Mouse (Mus musculus): ENCODE results near the gene Pgap3.

The Pgap3 gene

DNA sequence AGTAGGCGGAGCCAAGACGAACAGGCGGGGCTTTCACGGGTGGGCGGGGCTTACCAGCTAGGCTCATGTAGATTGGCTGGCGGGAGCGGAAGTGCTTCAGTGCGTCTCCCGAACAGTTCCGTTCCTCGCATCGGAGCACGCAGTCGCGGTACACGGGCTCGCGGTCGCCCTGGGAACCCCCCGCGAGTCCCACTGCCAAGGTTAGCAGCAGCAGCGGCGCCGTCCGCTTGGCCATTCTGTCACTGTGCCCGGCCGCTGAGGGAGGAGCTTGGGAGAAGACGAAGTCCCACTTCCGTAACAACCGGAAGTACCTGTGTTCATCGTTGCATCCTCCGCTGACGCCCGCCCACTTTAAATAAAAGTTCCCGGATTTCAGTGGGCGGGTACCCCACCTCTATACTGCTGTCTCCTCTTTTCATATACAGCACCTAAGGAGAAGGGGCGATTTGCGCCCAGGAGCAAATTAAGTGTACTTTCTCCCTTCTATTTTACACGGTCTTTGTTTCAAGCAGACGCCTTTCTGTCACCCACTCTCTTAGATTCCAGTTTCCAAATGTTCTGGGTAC is at the start of gene Pgap3:
Pgap3 (minus strand) TSS at position 330 of the 566 bp plus-strand sequence.
- peak; percentile 89 to 91 for DNase-seq

DNA sequence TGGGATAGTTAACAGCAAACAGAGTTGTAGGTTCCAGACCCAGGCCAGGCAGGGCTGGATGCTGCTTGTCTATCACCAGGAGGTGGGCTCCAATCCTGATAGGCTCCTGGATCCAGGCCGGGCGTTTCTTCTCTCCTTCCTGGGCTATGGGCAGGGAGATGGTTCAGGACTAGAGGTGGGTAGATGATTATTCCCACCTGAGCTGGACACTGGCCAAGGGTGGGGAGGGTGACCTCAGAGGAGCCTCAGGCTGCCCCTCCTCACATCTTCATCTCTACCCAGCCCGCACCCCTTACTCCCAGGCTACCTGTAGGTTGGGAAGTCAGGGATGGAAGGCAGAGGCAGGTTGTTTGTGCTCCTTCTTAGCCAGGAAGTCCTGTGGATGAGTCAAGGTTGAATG is 49.1 kb upstream of the Pgap3 start:
- DNase-seq = peak in 1 of 2 experiments; percentile 44

DNA sequence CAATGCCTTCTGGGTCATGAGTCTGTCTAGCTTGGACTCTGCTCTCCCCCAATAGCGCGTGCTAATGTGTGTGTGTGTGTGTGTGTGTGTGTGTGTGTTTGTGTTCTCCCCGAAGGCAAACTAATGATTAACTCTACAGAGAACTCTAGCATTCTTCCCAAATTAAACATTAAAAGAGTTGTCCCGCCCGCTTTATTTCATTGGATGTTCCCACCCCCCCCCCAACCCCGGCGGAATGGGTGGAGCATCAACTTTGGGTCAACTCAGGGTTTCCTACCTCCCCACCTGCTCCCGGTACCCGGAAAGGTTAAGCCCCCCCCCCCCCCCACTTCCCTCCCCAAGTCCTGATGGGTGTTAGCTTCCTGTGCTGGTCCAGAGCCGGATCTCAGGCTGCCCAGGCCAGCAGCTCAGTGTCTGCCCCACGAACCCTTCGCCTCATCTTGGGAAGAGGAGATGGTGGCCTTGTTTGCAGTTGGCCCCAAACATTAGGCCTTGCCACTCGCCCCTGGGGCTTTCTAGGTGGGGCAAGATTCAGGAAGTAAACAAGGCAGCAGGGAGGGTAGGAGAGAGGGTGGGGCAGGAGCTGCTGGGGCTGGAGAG is 48.0 kb upstream of the Pgap3 start:
- peak; percentile 81 to 89 for DNase-seq

DNA sequence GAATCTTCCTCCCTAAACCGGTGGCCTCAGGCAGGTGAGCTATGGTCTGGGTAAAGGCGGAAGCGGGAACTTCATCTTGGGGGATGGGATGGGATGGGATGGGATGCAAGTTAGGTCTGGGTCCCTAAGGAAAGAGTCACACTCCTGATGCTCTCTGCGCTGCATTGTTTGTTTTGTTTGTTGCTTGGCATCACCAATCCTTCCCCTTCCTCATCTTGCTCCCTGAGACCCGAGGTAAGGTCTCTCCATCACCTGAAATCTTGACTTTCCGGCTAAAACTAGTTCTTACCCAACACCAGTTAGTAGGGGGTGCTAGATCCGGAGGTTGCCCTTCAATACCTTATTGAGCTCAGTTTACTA is 47.2 kb upstream of the Pgap3 start:
- no peak for DNase-seq

DNA sequence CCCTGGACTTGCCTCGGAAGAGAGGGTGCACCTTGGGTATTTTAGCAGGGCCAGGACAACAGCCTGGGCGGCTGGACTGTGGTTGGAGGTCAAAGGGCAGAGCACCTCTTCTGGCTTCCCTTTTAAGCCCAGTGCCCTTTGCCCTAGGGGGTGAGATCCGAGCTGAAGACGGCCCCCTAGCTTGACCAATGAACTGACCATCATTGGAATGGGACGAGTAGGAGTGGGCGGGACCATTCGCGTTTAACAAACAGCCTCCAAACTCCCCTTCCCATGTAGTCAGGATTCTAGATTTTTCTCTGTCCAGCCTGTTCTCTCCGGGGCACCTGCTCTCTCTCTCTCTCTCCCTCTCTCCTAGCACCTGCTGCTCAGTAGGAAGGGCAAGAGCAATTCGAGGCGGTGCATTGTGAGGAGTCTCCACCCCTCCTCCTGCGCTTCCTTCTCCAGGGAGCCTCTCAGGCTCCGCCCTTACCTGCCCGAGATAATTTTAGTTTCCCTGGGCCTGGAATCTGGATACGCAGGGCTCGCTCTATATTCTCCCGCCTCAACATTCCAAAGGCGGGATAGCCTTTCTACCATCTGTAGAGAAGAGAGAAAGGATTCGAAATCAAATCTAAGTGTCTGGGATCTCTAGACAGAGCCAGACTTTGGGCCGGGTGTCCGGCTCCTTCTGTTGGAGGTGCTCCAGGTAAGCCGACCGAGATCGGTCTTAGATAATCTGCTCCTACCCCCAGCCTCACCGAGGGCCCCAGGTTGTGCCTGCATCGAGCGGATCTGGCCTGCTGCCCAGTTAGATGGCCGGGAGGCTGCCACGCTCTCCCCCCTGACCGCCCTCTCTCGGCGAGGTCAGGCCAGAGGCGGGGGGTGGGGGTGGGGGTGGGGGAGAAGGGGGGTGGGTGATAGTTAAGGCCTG is 46.5 kb upstream of the Pgap3 start:
- DNase-seq = peak; percentile 92 to 94

DNA sequence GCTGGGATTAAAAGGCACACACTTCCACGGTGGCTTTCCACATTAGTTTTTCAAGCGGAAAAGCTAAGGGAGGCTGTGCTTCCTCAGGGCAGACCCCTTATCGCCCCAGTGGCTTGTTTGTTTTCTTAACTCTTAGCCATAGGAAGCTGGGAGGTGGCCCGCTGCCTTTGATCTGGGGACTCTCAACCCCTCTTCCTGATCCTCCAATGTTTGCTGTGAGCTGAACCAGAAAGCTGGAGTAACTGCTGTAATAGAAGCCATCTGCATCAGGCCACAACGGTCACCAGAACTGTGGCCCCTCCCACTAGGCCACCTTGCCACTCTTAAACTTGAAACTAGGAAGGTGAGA is 45.9 kb upstream of the Pgap3 start, which contains the start of gene Grb7:
Grb7 (plus strand) TSS at position 182 of the 349 bp plus-strand sequence.
- no peak for DNase-seq

DNA sequence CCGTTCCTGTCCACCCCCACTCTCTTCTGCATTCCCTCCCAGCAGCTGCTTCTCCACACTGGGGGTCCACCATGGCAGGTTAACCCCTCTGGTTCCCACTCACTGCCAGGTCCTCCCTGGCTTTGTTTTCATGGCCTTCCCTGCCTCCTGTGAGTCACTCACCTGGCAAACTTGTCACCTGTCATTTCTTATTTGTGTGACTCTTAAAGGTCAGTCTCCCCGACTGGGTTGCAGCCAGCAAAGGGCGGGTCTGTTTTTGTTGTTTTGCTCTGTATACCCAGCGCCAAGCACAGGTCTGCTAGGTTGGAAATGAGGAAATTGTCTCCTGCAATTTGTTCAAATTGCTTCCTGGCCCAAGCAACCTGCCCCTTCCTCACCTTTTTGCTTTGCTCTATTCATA is 45.4 kb upstream of the Pgap3 start:
- peak; percentile 75 to 79 for DNase-seq

DNA sequence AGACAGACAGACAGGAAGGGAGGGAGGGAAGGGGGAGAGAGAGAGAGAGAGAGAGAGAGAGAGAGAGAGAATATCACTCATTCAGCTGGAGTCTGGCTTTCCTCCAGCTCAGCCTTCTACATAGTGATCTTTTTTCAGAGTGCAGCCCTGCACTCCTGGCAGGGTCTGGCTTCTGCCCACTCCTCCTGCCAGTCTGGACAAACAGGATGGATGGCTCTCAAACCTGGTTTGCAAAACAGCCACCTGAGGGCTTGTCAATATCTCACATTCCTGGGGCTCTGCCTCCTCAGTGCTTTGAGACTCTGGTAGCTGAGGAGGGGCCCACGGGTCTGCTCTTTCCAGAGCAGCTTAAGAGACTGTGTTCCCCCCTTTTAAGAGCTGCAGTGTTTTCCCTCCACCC is 44.9 kb upstream of the Pgap3 start:
- no peak for DNase-seq

DNA sequence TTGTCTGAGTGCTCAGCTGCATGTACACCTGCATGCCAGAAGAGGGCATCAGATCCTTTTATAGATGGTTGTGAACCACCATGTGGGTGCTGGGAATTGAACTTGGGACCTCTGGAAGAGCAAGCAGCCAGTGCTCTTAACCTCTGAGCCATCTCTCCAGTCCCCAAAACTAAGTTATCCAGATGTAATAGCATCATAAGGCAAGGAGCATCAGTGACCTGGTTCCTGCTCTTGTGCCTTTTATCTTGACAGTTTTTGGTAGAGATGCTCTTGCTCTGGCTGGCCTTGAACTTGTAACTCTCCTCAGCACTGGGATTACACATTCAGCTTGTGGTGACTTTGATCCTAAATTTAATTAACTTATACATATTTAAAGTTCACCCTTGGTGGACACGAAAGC is 43.4 kb upstream of the Pgap3 start:
- no peak for DNase-seq

DNA sequence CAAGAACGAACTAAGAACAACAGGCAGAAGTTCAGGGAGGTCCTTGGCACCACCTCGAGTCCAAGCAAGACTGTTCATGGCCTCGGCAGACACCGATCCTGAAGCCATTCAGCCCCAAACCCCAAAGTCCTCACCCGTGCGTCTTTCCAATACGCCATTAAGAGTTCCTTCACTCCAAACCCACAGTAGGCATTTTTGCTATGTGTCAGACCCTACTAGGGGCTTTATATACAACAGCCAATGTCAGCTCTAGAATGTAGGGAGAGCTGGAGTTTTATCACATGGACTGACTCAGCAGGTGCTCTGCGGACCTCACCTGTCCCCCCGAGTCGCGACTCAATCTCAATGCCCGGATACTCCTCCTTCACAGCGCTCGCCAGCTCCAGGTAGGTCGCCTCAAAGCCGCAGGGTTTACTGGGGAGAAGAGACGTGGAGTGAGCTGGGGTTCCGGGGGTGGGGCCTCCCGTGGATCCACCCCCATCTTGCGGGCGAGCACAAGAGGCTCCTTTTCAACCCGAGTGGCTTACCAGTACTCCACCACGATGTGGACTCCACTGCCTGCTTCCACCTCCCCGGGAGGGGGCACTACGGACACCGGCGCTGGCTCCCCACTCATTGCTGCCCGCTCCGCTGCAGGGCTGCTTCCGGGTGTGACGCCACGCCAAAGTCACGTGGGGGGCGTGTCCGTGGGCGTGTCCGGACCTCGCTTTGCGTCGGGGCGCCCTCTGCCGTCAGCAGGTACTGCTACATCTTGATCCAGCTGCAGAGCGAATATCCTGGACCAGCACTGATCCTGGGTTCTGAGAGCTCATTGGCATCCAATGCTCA is 38.3 kb upstream of the Pgap3 start, which contains the start of gene Mien1:
Mien1 (minus strand) TSS at position 661 of the 828 bp plus-strand sequence.
- peak; percentile 94 to 97 for DNase-seq

DNA sequence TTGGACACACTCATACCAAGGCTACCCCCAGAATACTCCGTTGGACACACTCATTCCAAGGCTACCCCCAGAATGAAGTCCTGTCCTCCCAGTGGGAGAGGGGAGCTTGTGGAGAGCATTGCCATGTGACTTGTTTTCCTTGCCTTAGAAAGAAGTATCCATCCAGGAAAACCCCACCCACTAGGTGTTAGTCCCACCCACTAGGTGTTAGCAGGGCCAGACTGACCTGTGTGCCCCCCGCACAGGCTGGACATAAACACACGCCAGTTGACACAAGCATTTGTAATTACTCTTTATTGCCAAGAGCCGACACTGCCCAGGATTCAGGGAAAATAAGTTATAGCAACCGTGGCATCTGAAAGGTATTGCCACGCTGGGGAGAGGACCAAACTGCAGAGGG is 37.2 kb upstream of the Pgap3 start:
- DNase-seq = peak; percentile 48 to 49

DNA sequence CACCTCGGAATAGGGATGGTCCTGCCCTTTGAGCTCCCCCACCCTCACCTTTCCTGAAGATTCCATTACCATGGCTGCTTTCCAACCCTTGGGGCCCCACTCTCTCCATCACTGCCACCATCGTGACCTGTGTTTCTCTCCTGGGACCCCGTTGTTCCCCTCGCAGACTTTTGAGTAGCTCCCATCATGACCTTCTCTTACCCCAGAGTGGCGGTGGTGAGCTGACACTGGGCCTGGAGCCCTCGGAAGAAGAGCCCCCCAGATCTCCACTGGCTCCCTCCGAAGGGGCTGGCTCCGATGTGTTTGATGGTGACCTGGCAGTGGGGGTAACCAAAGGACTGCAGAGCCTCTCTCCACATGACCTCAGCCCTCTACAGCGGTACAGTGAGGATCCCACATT is 35.4 kb upstream of the Pgap3 start:
- DNase-seq = no peak

DNA sequence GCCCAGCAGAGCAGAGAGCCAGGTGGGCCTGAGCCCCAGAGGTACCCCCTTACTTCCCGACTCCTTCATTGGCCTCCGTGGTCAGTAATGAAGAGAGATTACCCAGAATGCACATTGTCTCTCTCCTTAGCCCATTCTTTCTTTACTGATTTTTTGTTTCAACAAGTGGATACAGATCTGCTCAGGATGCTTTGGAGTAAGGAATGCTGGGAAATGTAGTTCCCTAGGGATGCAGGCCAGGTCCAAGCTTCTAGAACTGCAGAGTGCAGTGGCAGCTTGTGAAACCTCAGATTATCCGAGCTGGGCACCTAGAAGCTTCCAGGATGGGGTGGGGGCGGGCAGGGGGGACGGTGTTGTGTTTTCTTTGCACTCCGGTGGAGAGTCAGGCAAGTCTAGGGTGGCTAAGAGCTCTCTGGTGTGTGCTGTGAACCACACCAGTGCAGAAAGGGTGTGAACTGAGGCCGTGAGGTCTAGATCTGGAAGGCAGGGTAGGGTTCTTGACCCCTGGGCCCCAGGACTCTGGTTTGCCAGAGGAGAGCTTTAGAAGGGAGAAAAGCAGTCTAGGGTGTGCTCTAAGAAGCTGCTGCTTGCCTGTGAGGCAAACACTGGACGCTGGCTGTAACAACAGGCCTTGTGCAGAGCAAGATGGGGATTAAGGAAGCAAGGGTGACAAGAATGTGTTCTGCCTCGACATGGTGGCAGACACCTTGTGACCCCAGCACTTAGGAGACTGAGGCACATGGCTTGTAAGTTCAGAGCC is 31.6 kb upstream of the Pgap3 start:
- no peak for DNase-seq

DNA sequence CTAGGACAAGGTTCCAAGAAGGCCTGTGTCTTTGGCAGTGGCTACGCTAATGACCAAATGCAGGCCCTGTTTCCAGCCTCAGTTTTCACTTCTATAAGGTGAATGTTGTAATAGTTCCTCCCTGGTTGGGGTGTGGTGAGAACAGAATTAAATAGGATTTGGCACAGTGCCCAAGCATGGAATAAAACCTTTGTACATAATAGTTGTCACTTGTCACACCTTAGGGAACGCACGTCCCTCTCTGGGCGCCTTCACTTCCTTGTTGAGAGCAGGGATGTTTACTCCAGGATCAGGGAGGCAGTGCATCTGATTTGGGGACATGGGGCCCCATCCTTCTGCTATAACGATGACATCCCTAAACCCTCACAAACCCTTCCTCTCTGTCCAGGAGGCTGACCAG is 28.1 kb upstream of the Pgap3 start:
- no peak for DNase-seq

DNA sequence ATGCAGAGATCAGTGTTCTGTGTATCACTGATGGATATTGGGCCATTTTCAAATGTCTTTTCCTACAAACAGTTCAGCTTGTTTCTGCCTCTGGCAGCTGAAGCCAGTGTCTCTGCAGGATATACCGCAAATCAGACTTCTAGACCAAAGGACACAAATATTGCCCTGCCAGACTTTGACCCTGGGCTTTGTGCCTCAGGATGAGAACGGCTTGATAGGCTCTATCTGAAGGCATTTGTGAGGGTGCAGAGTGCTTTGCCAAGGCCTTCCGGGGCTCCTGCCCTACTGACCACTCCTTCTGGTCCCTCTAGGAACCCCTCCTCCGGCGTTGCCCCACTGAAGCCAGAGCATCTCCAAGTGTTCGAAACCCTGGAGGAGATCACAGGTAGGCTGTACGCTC is 26.3 kb upstream of the Pgap3 start:
- DNase-seq = peak; percentile 67 to 72

DNA sequence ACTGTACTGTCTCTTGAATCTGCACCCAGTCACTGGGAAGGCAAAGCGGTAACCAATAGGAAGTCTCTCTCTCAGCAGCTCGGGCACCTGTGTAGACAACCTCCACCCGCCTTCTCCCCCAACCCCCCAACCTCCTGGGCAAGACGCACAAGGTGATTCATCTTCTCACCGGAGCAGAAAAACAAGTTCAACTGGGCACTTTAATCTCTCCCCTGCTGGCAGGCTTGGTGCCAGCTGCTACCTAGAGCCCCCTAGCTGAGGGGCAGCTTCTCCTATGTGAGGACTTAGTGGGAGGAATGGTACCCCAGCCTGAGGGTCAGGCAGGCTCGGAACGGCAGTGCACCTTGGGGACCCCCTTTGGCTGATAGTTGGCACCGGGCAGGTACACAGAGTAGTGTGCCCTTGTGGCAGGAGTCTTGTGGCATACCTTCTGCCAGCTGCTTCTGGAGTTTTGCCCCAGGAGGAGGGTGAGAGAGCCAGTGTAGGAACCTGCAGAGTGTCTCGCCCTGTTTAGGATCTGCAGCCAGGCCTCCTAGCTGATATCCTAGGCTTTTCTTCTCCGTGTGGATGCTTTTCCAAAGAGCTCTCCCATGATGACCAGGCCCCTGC is 18.8 kb upstream of the Pgap3 start:
- DNase-seq = peak; percentile 72 to 83

DNA sequence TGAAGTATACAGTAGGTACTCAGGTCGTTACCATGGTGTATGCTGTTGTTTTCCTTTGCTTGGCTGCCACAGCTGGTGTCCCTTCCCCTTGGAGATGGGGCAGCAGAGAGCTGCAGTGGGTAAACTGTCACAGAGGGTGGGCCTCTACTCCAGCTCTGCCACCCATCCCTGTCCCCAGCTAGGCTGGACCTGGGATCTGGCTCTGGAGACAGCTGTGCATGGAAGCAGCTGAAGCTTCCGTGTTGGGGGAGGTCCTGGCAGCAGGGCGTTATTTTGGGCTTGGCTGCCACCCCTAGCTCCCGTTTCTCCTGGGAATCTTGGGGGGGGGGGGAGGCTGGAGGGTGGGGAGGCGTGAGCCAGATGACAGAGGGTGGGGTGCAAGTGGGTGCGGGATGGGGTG is 18.0 kb upstream of the Pgap3 start:
- DNase-seq = no peak

DNA sequence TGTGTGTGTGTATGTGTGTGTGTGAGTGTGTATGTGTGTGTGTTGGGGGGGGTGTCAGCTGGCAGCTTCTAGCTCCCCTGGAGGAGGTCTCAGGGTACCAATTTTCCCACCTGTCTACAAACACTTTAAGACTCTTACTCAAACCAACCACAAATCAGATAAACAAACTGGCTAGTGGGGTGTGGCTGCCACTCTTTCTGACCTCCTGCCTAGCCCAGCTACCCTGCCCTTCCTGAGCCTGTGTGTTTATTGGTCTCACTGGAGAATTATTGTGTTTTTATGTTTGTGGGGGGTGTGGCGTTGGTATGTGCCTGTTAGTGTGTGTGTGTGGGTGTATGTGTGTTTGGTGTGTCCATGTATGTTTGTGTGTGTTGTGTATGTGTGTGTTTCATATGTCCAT is 16.8 kb upstream of the Pgap3 start:
- DNase-seq = no peak

DNA sequence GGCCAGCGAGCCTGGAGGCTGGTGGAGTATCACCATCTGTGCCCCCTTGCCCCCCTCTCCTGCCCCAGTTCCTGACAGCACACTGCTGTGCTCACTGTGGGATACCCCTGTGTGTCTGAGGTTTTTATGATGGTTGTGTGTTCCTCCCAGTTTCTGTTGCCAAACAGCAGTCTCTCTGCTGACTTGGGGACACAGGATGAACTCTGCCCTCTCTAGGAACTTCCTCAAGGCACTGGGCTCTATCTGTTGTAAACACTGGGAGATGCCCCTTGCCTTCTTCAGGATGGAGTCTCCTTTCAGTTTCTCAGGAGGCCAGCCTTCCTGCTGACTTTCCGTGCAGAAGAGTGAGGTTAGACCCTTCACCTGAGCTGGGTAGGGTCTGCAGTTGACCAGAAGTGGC is 13.9 kb upstream of the Pgap3 start:
- no peak for DNase-seq

DNA sequence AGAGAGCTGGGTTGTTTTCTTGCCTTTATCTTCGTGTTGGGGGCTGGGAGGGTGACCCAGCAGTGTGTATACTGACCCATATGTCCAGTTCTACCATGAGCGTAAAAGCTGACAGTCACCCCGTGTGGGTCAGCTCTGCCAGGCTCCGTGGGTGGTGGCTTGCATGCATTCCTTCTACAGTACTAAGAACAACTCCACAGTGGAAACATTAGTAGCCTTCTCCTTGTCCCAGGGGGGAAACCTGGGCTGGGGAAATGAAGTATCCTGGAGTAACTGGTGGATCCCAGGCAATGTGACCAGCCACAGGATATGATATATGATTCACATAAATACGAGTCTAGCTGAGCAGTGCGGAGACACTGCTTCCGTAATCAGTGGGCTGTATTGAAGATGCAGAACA is 13.4 kb upstream of the Pgap3 start:
- DNase-seq = no peak

DNA sequence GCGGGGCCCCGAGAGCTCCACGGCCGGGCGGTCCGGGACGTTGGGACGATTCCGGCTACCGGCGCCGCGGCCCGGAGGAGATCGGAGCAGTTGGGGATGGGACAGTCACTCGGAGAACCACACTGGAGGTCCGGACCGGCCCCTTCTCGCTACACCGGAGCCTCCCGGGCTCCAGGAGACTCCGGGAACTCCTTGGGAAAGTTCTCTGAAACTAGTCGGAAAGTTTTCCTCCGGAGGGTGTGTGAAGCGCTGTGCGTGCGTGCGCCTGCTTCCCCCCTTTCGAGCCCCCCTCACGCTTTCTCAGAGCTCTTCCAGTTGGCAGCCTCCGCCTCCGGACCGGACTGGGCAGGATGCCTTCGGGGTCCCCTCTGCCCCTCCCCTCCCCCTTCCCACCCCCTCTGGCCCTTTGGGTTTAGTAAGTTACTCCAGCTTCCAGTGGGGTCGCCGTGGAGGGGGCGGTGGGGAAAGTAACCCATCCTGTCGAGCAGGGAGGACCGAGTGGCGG is 12.6 kb upstream of the Pgap3 start:
- no peak for DNase-seq

All from kidney, adult 8-10 months (tissue).